In genomic region chr2:112912611-112913010, GRCm38 (mm10) we compare ENCODE assay signal across 15 mouse cellular contexts.
"Had no signal": no experiment of that assay in that cellular context is flagged by ENCODE, and none has a peak within 500 bp of the region (broad histone marks: within the 10 kb centered on the region; RNA-seq: fewer than 3 reads in every experiment).

No protein-coding gene starts in this region.

- DNase-seq: kidney, adult 2 months; kidney, postnatal 14 days; left cerebral cortex, postnatal 4 days; lung, adult 18-20 months; right cerebral cortex, adult 18-20 months; right cerebral cortex, postnatal 25 days; thymus, adult 18-20 months; thymus, postnatal 14 days had no signal

- H3K4me3 ChIP-seq: kidney, embryonic 15.5 days; limb, embryonic 13.5 days; midbrain, embryonic 13.5 days; myocyte; neural tube, embryonic 15.5 days had no signal

- H3K4me1 ChIP-seq: kidney, embryonic 15.5 days; limb, embryonic 13.5 days; midbrain, embryonic 13.5 days; neural tube, embryonic 15.5 days had no signal

- ATAC-seq: midbrain, embryonic 13.5 days had no signal

- H3K9ac ChIP-seq: kidney, embryonic 15.5 days; limb, embryonic 13.5 days; liver, embryonic 14.5 days; midbrain, embryonic 13.5 days; neural tube, embryonic 15.5 days had no signal

- H3K27ac ChIP-seq: kidney, embryonic 15.5 days; limb, embryonic 13.5 days; liver, embryonic 14.5 days; midbrain, embryonic 13.5 days; neural tube, embryonic 15.5 days; stomach, postnatal 0 days had no signal

- H3K4me2 ChIP-seq: kidney, embryonic 15.5 days; limb, embryonic 13.5 days; midbrain, embryonic 13.5 days; neural tube, embryonic 15.5 days had no signal

- H3K9me3 ChIP-seq: kidney, embryonic 15.5 days; limb, embryonic 13.5 days; midbrain, embryonic 13.5 days; neural tube, embryonic 15.5 days had no signal

- H3K27me3 ChIP-seq: kidney, embryonic 15.5 days; limb, embryonic 13.5 days; midbrain, embryonic 13.5 days; neural tube, embryonic 15.5 days had no signal

- H3K36me3 ChIP-seq: kidney, embryonic 15.5 days; limb, embryonic 13.5 days; midbrain, embryonic 13.5 days; neural tube, embryonic 15.5 days had no signal
